Mouse (Mus musculus) left cerebral cortex, postnatal 25 days (tissue): ENCODE measurements around the gene Rabgef1. TPM values are rescaled to one million over a fixed set of nuclear protein-coding genes. Genes with fewer than 3 reads are reported as not detected.

ENCODE experiments used
- DNase-seq, 2 experiments: peaks; one replicate each; pipeline ENCODE4 v3.0.0; 2022; ENCODE audit warnings: low spot score in 2 of 2, mixed read lengths in 1 of 2
- intact Hi-C: fragments of 180-260 bp; cut with DNase I; formaldehyde crosslinking; loops from one replicate; pipeline ENCODE4 v1.15.1; 2025
- total RNA-seq, 2 experiments: library from RNA; stranded (reverse); gene quantifications; 2 replicates each; pipeline ENCODE4 v1.2.3; 2021

Rabgef1 gene
- total RNA-seq, 2 experiments from 2014 or later = 55.8 to 57.4 TPM

GRCm38 (mm10) chr5:130169109-130169508, 2.5 kb upstream of the Rabgef1 start:
- DNase-seq = no peak
- intact Hi-C loops = no loop called here

GRCm38 (mm10) chr5:130170666-130171422, 754 bp upstream of the Rabgef1 start:
- DNase-seq = no peak
- intact Hi-C loops = loop anchor here (1.0 to 2.0 kb wide), 2 partner anchors 27 to 50 kb away; partner anchors contain the start of gene Kctd7

GRCm38 (mm10) chr5:130171956-130172601, 481 bp downstream of the Rabgef1 start:
- DNase-seq = peak in 1 of 2 experiments; percentile 30
- intact Hi-C loops = loop anchor here (1.0 to 2.0 kb wide), 2 partner anchors 28 to 49 kb away; partner anchors contain the start of gene Kctd7

- intact Hi-C loops = no loop called here
- DNase-seq = no peak
These were observed 1.4 kb downstream of the Rabgef1 start for GRCm38 (mm10) chr5:130173012-130173411.

- DNase-seq = no peak
- intact Hi-C loops = no loop called here
These were observed 6.3 kb downstream of the Rabgef1 start for GRCm38 (mm10) chr5:130177871-130178270.

- DNase-seq = no peak
- intact Hi-C loops = no loop called here
These were observed 8.8 kb downstream of the Rabgef1 start for GRCm38 (mm10) chr5:130180362-130180761.

GRCm38 (mm10) chr5:130181740-130182540, 10.3 kb downstream of the Rabgef1 start:
- intact Hi-C loops = no loop called here
- no peak for DNase-seq

GRCm38 (mm10) chr5:130182541-130182821, 10.9 kb downstream of the Rabgef1 start:
- intact Hi-C loops = no loop called here
- DNase-seq = no peak

GRCm38 (mm10) chr5:130184193-130184856, 12.7 kb downstream of the Rabgef1 start:
- no peak for DNase-seq

GRCm38 (mm10) chr5:130185312-130185711, 13.7 kb downstream of the Rabgef1 start:
- DNase-seq = no peak
- intact Hi-C loops = no loop called here

More at GRCm38 (mm10) chr5:130184193-130184856, 12.7 kb downstream of the Rabgef1 start:
- intact Hi-C loops = no loop called here

- intact Hi-C loops = no loop called here
- peak; percentile 29 to 49 for DNase-seq
These were observed 15.8 kb downstream of the Rabgef1 start for GRCm38 (mm10) chr5:130187383-130187782.

- intact Hi-C loops = no loop called here
- DNase-seq = no peak
These were observed 19.3 kb downstream of the Rabgef1 start for GRCm38 (mm10) chr5:130190909-130191308.

- no peak for DNase-seq
- intact Hi-C loops = no loop called here
These were observed 20.3 kb downstream of the Rabgef1 start for GRCm38 (mm10) chr5:130191865-130192264.

GRCm38 (mm10) chr5:130192356-130192944, 20.9 kb downstream of the Rabgef1 start:
- DNase-seq = no peak
- intact Hi-C loops = no loop called here

- intact Hi-C loops = no loop called here
- no peak for DNase-seq
These were observed 22.2 kb downstream of the Rabgef1 start for GRCm38 (mm10) chr5:130193760-130194159.

- peak in 1 of 2 experiments; percentile 8 for DNase-seq
- intact Hi-C loops = no loop called here
These were observed 24.7 kb downstream of the Rabgef1 start for GRCm38 (mm10) chr5:130196307-130196706.

- intact Hi-C loops = no loop called here
- DNase-seq = no peak
These were observed 25.9 kb downstream of the Rabgef1 start for GRCm38 (mm10) chr5:130197454-130197853.

- DNase-seq = no peak
- intact Hi-C loops = no loop called here
These were observed 26.4 kb downstream of the Rabgef1 start for GRCm38 (mm10) chr5:130197981-130198380.

- DNase-seq = no peak
- intact Hi-C loops = no loop called here
These were observed 28.8 kb downstream of the Rabgef1 start for GRCm38 (mm10) chr5:130200233-130201029.
